Mouse (Mus musculus): ENCODE measurements around the gene Glcci1.
"Not testable (repeated sequence)": the region's sequence is repeated elsewhere in the genome, so short reads cannot be mapped to it uniquely, and the experiment has no call there.

The Glcci1 gene

DNA sequence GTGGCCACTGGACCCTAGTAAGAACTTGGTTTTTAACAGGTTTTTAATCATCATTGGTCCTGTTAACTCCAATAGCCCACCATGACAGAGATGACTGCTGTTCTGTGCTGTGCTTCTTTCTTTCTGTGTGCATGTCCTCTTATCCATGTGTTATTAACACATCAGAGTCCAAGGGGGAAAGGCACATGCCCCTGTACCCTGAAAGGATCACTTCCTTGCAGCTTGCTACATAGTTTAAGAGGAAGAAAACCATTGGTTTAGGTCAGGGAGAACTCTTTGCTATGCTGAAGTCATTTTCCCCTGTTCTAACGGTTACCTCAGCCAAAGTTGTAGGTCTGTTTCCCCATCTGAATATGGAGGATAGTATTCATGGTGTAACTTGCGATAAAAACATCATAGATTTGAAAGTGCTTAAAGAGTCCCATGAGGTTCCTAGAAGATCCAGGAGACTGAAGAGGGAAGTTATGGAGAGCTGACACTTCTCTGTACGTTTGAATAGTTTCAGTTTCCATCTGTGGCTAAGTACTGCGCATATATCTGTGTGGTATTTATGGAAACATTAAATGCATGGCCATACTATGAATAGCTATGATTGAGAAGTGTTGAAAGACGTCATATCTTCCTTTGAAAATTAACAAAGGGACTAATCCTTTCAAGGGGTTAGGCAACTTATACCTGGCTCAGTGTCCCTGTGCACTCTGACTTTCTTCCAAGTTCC is 14.1 kb upstream of the Glcci1 start:
- no peak for DNase-seq (ENCODE audit: low spot score)

DNA sequence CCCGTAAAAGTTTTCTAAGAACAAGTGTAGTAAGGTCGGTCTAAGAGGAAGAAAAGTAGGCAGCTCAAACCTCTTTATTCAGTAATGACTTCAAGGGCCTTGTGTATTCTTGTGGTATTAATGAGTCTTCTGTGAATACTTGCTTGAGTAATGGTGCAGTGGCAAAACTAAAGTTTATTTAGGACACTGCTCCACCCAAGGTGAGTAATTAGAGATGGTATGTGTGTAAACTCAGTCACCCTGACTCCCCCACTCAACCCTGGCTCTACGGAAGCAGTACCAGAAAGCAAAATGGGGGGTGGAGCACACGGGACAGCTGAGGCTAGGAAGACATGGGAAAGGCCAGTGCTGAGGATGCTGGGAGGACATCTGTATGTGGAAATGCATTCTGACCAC is 13.6 kb upstream of the Glcci1 start:
- no peak for DNase-seq (ENCODE audit: low spot score)

- DNase-seq (ENCODE audit: low spot score), result no peak
These were observed 12.0 kb upstream of the Glcci1 start for GRCm38 (mm10) chr6:8497234-8497867.

DNA sequence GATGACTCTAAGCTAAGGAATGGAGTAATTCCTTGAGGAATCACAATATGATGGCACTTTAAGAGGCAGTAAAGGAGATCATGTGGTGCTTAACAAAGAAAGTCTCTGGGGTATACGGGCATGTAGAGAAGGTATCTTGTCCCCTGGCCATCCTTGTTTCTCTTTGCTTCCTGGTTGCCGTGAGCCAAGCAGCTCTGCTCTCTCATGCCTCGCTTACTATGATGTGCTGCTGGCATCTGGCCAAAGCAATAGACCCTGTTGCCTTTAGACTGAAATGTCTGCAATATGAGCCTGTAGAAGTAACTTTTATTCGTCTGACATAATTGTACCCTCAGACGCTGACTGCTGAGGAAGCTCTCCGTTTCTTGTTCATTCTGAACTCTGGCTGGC is 11.5 kb upstream of the Glcci1 start:
- DNase-seq (ENCODE audit: low spot score), result no peak

DNA sequence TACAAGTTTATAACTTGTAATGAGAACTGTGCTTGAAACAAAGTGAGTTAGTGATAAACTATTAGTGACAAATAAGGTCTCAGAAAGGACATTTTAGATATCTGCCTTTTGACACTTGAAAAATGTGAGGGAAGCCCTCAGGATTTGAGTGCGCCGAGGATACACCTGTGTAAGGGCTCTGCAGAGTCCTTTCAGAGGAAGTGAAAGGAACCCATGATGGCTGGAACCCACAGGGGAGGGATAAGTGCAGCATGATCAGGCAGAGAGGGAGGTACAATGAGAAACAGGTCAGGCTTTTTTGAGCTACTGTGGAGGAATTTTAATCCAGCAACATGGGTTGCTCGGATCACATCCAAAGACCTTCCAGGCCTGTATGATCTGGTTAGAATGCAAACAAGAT is 10.4 kb upstream of the Glcci1 start:
- no peak for DNase-seq (ENCODE audit: low spot score)

- no peak for DNase-seq (ENCODE audit: low spot score)
These were observed 5.4 kb upstream of the Glcci1 start for GRCm38 (mm10) chr6:8503953-8504352.

GRCm38 (mm10) chr6:8504521-8505228 is 4.7 kb upstream of the Glcci1 start:
- DNase-seq (ENCODE audit: low spot score), result no peak

GRCm38 (mm10) chr6:8506631-8507030 is 2.8 kb upstream of the Glcci1 start:
- no peak for DNase-seq (ENCODE audit: low spot score)

DNA sequence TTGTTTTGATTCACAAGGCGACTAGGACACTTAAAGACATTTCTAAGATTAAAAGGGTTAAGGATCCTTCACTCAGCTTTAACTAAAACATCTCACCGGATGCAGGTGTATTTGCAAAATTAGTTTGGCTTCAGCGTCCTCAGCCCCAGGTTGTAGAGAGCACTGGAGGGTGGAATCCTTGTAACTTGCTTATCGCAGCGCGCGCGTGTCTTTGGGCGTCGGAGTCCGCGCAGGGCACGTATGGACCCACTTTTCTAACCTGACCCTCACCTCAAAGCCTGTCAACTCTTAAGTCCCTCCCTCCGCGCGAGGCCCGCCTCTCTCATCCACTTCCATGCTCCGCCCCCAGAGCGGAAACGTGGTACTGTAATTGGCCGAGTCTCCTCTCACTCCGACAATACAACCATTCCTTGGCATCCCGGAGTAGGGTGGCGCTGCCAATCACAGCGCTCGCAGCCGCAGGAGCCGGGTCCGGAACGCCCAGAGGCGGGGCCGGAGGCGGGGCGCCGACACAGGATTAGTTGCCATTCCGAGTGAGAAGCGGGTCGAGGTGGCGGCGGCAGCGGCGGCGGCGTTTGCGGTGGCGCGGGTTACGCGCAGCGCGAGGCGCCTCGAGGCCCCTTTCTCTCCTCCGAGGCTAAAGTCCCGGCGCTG is 390 bp upstream of the Glcci1 start:
- DNase-seq (ENCODE audit: low spot score), result peak; percentile 91

- peak; percentile 25 for DNase-seq (ENCODE audit: low spot score)
These were observed 812 bp downstream of the Glcci1 start for GRCm38 (mm10) chr6:8509961-8510863.

- DNase-seq (ENCODE audit: low spot score), result no peak
These were observed 1.5 kb downstream of the Glcci1 start for GRCm38 (mm10) chr6:8510864-8511428.

DNA sequence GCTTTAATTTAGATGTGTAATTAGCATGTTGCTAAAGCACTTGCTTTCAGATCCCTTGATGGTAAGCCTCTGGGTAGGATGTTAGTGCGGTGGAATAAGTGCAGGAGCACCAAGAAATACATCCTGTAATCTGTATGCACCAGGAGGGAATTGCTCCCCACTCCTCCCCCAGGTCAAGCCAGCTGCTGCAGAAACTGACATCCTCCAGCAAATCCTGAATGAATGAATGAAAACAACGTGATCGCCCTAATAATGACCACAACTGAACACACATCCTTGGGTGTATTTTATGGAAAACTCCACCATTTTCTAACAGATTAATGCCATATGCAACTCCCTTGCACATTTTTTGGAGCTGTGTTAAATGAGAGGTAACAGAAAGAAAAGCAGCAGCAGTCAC is 2.0 kb downstream of the Glcci1 start:
- no peak for DNase-seq (ENCODE audit: low spot score)

- DNase-seq (ENCODE audit: low spot score), result no peak
These were observed 3.0 kb downstream of the Glcci1 start for GRCm38 (mm10) chr6:8512416-8512815.

DNA sequence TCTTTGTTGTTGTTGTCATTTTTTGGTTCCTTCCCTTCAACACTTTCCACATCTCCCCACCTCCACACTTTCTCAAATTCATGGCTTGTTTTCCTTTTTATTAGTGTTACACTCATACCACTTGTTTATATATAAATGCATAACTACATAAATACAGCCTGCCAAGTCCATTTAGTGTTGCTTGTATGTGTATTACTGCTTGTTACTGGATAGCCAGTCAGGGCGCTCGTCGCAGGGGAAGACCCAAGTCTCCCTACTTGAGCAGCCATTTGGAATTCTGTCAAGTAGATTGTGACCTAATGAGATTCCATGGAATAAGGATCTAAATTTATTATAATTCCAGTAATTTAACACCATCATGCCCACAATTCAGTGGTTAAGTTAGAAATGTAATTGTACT is 10.3 kb downstream of the Glcci1 start:
- no peak for DNase-seq (ENCODE audit: low spot score)

GRCm38 (mm10) chr6:8521231-8521630 is 11.8 kb downstream of the Glcci1 start:
- DNase-seq (ENCODE audit: low spot score), result no peak

DNA sequence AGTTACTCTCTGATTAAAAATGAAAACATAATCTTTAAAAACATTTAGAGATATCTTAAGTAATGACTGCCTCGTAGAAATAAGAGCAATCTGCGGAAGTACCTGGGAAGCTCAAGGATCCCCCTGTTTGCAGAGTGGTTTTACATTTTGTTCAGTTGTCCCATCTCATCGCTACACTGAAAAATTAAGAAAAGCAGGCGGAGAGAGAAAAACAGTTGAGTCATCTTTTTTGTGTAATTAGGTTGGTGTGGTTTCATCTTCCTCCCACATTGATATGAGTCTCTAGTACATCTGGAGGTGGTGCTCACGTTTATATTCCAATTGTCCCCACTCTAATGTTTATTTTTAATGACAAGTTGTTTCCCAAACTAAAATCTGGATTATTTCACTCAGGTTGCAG is 15.3 kb downstream of the Glcci1 start:
- no peak for DNase-seq (ENCODE audit: low spot score)

- DNase-seq (ENCODE audit: low spot score), result no peak
These were observed 21.9 kb downstream of the Glcci1 start for GRCm38 (mm10) chr6:8531104-8531894.

- DNase-seq (ENCODE audit: low spot score), result no peak
These were observed 27.5 kb downstream of the Glcci1 start for GRCm38 (mm10) chr6:8536944-8537343.

DNA sequence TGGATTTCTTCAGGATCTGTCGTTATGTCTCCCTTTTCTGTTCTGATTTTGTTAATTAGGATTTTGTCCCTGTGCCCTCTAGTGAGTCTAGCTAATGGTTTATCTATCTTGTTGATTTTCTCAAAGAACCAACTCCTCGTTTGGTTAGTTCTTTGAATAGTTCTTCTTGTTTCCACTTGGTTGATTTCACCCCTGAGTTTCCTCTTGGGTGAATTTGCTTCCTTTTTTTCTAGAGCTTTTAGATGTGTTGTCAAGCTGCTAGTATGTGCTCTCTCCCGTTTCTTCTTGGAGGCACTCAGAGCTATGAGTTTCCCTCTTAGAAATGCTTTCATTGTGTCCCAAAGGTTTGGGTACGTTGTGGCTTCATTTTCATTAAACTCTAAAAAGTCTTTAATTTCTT is 32.1 kb downstream of the Glcci1 start:
- DNase-seq (ENCODE audit: low spot score), result not testable (repeated sequence)

DNA sequence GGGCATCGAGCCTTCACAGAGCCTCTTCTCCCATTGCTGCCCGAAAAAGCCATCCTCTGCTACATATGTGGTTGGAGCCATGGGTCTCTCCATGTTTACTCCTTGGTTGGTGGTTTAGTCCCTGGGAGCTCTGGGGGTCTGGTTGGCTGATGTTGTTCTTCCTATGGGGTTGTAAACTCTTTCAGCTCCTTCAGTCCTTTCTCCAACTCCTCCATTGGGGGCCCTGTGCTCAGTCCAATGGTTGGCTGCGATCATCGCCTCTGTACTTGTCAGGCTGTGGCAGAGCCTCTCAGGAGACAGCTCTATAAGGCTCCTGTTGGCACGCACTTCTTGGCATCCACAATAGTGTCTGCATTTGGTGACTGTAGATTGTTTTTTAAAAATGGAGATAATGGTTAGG is 35.4 kb downstream of the Glcci1 start:
- DNase-seq (ENCODE audit: low spot score), result no peak

DNA sequence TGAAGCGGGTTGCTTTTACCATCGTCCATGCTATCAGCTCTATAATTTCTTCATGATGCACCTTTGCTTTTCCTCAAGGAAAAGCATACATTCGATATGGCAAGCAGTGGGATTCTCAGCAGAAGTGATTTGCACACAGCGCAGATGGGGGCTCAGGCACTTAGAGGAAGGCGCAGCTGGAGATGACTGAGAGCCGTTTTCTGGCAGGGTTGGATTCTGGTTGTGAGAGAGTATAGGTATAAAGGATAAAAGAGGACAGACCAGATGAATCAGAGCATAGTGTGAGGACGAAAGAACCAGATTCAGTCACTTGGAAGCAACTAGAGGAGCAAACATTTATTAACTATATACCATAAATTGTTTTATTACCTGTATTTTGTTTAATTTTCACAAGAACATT is 36.4 kb downstream of the Glcci1 start:
- DNase-seq (ENCODE audit: low spot score), result no peak
